Mouse (Mus musculus): ENCODE results near the gene Zfp235. TPM values are rescaled to one million over a fixed set of nuclear protein-coding genes. Genes with fewer than 3 reads are reported as not detected.
A peak's percentile ranks its signal among the peaks of the same experiment; 100 is the strongest.

The Zfp235 gene
- 10 to 100 TPM; 18.3 to 19.5 TPM for total RNA-seq (2021)

DNA sequence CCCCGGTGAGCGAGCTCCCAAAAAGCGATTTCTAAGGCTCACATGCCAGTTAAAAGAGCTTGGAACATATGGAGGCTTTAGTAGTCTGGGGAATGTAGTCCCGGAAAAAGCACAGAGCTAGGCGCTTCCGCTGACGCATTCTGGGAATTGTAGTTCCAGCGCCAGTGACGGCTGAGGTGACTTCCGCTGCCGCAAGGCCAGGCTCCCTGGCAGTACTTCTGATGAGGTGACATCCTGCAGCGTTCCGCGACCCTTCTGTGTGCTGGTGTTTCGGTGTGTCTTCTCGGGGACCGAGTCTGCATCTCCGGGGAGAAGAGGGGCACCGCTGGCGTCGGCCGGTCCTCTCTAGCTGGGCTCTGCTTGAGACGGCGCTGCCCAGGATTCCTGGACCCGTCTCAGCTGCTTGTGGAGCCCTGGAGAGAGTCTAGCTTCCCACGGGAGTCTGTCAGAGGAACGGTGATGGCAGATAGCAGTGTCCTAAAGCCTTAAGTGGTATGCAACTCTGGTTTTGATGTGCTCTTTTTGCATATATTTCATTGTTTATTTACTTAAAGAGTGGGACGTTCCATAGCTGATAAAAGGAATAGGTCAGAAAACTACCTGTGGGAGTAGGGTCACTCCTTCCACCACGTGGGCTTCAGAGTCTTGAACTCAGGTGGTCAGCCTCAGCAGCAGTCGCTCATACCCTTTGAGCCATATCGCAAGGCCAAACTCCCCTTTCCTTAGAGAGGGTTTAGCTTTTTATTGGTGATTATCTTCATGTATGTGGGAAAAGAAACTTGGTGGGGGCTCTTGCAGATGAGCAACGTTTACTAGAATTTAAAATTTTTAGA, at the start of gene Zfp235:
Gene Zfp235, plus strand, starts transcription at position 174 of the 833 bp plus-strand sequence.
- intact Hi-C loops (cut with DNase I) = loop anchor here (10.0 kb wide), 1 partner anchor 121 kb away; the partner anchor contains the start of gene Zfp108
- DNase-seq (ENCODE audit: extremely low spot score in 1 of 2, low spot score in 2 of 2) = peak; percentile 88 to 89

DNA sequence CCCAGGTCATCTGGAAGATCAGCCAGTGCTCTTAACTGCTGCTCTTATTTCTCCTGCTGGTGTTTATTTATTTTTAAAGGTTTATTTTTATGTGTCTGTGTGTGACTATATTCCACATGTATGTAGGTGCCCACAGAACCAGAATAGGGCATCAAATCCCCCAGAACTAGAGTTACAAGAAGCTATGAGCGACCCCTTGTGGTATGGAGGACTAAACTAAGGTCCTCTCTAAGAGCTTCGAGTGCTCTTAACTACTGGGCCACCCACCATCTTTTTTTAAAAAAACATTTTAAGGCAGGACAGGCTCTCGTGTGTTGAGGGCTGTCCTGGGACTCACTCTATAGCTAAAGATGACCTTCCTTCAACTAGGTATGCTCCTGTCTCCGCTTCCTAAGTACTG, 47.1 kb upstream of the Zfp235 start:
- intact Hi-C loops (cut with DNase I) = no loop called here
- DNase-seq (ENCODE audit: extremely low spot score in 1 of 2, low spot score in 2 of 2) = no peak

DNA sequence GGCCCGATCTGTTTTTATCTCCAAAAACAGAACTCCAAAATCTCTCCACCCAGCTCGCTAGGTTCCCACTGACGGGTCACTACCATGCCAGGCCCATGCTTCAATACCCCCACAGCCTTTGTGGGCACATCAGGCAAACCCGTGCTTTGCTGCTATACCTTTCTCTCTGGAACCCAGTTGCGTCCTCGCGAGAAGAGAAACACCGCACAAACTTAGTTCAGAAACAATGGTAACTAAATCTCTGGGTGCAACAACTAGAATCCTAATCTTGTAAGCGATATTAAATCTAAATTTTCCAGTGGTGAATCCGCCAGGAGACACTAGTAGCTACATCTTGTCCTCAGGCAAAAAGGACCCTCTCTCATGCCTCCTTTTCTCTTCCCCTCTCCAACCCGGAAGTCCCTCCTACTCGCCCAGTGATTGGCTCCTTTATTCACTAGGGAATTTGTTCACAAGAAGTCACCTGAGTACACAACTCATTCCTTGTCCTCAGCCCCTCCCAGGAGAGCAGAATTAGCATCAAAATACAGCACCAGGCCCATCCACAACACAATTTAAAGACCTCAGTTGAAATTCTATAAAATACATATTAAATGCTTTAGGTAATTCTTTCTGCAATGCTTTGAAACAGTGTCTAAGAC, 46.4 kb upstream of the Zfp235 start:
- no peak for DNase-seq (ENCODE audit: extremely low spot score in 1 of 2, low spot score in 2 of 2)
- intact Hi-C loops (cut with DNase I) = no loop called here

GRCm38 (mm10) chr7:24104403-24104802, 29.6 kb upstream of the Zfp235 start:
- no peak for DNase-seq (ENCODE audit: extremely low spot score in 1 of 2, low spot score in 2 of 2)
- intact Hi-C loops (cut with DNase I) = no loop called here

- no peak for DNase-seq (ENCODE audit: extremely low spot score in 1 of 2, low spot score in 2 of 2)
These were observed 28.7 kb upstream of the Zfp235 start for GRCm38 (mm10) chr7:24105144-24105703.

DNA sequence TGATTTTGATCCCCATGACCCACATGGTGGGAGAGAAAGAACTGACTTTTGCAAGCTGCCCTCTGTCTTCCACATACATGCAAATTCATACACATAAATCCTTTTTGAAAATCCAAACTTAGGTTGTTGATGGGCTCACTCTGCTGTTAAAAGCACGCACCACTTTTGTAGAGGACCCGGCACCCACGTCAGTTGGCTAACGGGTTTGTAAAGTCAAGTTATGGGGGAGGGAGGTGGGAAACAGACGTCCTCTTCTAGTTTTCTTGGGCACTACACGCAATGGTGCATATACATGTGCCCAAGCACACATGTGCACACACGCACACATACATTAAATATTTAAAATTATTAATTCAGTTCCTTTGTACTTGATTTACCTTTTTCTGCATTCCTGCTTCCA, 23.1 kb upstream of the Zfp235 start:
- no peak for DNase-seq (ENCODE audit: extremely low spot score in 1 of 2, low spot score in 2 of 2)
- intact Hi-C loops (cut with DNase I) = no loop called here

More at GRCm38 (mm10) chr7:24105144-24105703, 28.7 kb upstream of the Zfp235 start:
- intact Hi-C loops (cut with DNase I) = no loop called here

GRCm38 (mm10) chr7:24111772-24112155, 22.2 kb upstream of the Zfp235 start:
- intact Hi-C loops (cut with DNase I) = no loop called here
- DNase-seq (ENCODE audit: extremely low spot score in 1 of 2, low spot score in 2 of 2) = no peak

GRCm38 (mm10) chr7:24112156-24112856, 21.7 kb upstream of the Zfp235 start, which contains the start of gene Zfp112:
Gene Zfp112, plus strand, starts transcription at chr7:24112314.
- intact Hi-C loops (cut with DNase I) = no loop called here
- DNase-seq (ENCODE audit: extremely low spot score in 1 of 2, low spot score in 2 of 2) = peak; percentile 81 to 83

- intact Hi-C loops (cut with DNase I) = no loop called here
- peak in 1 of 2 experiments; percentile 66 for DNase-seq (ENCODE audit: extremely low spot score in 1 of 2, low spot score in 2 of 2)
These were observed 21.0 kb upstream of the Zfp235 start for GRCm38 (mm10) chr7:24113001-24113400.

GRCm38 (mm10) chr7:24116655-24117054, 17.3 kb upstream of the Zfp235 start:
- intact Hi-C loops (cut with DNase I) = no loop called here
- DNase-seq (ENCODE audit: extremely low spot score in 1 of 2, low spot score in 2 of 2) = no peak

DNA sequence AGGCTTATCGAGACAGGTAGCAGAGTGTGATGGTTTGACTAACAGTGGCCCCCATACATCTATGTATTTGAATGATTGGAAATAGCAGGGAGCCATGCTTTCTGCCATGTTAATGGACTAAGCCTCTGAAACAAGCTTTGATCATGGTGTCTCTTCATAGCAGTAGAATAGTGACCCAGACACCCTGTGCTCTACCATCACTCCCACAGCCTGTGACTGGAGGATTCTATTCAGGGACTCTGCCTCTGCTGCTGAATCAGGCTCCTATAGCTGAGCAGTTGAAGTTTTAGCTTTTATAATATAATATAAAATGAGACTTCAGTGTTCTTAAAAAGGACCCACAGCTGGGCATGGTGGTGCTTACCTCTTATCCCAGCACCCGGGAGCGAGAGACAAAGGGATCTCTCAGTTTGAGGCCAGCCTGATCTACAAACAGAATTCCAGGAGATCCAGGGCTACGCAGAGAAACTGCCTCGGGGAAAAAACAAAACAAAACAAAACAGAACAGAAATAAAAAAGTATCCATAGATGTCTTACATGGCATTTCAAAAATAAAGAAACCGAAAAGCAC, 459 bp upstream of the Zfp235 start:
- intact Hi-C loops (cut with DNase I) = loop anchor here (10.0 kb wide), 1 partner anchor 121 kb away; the partner anchor contains the start of gene Zfp108
- DNase-seq (ENCODE audit: extremely low spot score in 1 of 2, low spot score in 2 of 2) = no peak

- intact Hi-C loops (cut with DNase I) = no loop called here
- no peak for DNase-seq (ENCODE audit: extremely low spot score in 1 of 2, low spot score in 2 of 2)
These were observed 8.6 kb downstream of the Zfp235 start for GRCm38 (mm10) chr7:24142566-24142965.

- DNase-seq (ENCODE audit: extremely low spot score in 1 of 2, low spot score in 2 of 2) = no peak
- intact Hi-C loops (cut with DNase I) = no loop called here
These were observed 19.3 kb downstream of the Zfp235 start for GRCm38 (mm10) chr7:24153272-24153671.

GRCm38 (mm10) chr7:24172191-24172590, 38.2 kb downstream of the Zfp235 start:
- intact Hi-C loops (cut with DNase I) = no loop called here
- no peak for DNase-seq (ENCODE audit: extremely low spot score in 1 of 2, low spot score in 2 of 2)

DNA sequence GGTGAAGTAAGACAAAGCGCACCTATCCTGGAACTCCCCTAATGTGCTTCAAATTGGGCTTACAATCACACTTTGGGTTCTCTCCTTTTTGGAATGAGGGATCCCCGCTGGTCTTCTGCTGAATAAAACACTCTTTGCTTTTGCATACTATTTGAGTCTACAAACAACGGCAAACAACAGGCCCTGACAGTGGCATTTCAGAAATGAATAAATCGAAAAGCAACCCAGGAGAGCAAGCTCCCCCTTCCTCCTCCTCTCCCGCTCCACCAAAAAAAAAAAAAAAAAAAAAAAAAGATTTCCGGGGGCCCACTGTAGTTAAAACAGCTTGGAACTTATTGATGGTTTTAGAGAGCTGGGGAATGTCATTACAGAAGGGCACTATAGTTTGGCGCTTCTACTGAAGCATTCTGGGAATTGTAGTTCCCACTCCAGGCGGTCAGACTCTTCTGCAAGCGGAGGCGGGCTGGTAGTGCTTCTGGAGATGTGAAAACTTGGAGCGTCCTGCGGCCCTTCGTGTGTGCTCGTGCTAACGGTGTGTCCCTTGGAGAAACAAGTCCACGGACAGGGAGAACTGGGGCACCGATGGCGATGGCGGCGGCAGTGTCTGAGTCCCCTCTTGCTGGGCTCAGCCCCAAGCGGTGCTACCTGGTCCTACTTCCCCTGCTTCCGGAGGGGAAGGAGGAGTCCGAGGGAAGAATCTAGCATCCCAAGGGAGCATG, 40.8 kb downstream of the Zfp235 start, which contains the start of gene Zfp114:
Gene Zfp114, plus strand, starts transcription at position 443 of the 719 bp plus-strand sequence.
- intact Hi-C loops (cut with DNase I) = no loop called here
- peak; percentile 67 to 88 for DNase-seq (ENCODE audit: extremely low spot score in 1 of 2, low spot score in 2 of 2)

GRCm38 (mm10) chr7:24175337-24175711, 41.4 kb downstream of the Zfp235 start:
- DNase-seq (ENCODE audit: extremely low spot score in 1 of 2, low spot score in 2 of 2) = no peak
- intact Hi-C loops (cut with DNase I) = no loop called here

DNA sequence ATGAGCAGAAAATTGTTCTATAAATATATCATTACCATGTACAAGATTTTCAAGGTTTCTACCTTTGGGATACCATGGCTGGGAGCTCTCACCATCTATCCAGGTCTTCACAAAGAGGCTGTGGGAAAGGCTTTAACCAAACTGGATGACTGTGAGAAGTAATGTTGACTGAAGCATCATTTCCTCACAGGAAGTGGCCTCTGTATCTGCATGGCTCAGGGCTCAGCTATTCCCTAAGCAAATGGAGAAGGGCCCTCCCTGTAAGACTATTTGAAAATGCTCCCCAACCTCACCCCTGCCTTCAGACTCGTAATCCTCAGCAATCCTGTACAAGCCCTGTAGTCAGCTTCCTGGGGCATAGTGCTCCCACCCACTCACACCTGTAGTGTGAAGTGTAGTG, 53.6 kb downstream of the Zfp235 start:
- no peak for DNase-seq (ENCODE audit: extremely low spot score in 1 of 2, low spot score in 2 of 2)
- intact Hi-C loops (cut with DNase I) = no loop called here

GRCm38 (mm10) chr7:24188901-24189570, 55.1 kb downstream of the Zfp235 start:
- DNase-seq (ENCODE audit: extremely low spot score in 1 of 2, low spot score in 2 of 2) = no peak
- intact Hi-C loops (cut with DNase I) = no loop called here

All from left cerebral cortex, postnatal 10 days (tissue).